14 mouse cellular contexts compared by ENCODE assay signal in the genomic region with DNA sequence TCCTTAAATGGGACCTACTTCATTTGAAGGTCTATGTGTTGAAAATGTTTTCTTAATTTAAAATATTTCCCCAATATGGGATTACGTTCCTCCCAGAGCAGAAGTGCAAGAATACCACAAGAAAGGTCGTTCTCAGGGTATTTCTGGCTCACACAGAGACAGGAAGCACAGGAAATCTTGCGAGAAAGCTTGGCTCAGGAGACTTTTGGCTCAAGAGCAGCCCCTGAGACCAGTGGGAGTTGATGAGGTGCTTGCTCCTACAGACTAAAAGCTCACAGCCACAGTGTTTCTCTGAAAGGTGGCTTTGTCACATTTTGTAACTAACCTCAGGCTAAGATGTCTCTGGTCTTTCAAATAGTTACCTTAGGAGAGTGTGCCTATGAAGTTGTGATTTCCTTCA.
DNase-seq lines count a peak whose midpoint lies in the region; ATAC-seq and TF ChIP-seq lines count a peak whose summit lies in the region.
"Had no signal": no experiment of that assay in that cellular context is flagged by ENCODE, and none has a peak within 500 bp of the region (broad histone marks: within the 10 kb centered on the region; RNA-seq: fewer than 3 reads in every experiment).

No protein-coding gene starts in this region.

- H3K9ac ChIP-seq in midbrain, embryonic 11.5 days (ENCODE audit: low read length), result no peak overlapping the region
- no peak overlapping the region for H3K9ac ChIP-seq in midbrain, embryonic 14.5 days (replicated peaks; ENCODE audit: low read length)
- H3K9ac ChIP-seq in heart, postnatal 0 days (replicated peaks; ENCODE audit: low read depth, low read length), result no peak overlapping the region
- H3K9ac ChIP-seq: intestine, embryonic 15.5 days; limb, embryonic 12.5 days had no signal

- no peak overlapping the region for H3K4me2 ChIP-seq in midbrain, embryonic 11.5 days
- H3K4me2 ChIP-seq in midbrain, embryonic 14.5 days (ENCODE audit: low read length), result no peak overlapping the region
- no peak overlapping the region for H3K4me2 ChIP-seq in heart, postnatal 0 days (ENCODE audit: low read depth, low read length)
- H3K4me2 ChIP-seq: intestine, embryonic 15.5 days; limb, embryonic 12.5 days had no signal

- no peaks in the 10 kb centered on the region for H3K36me3 ChIP-seq in midbrain, embryonic 11.5 days (ENCODE audit: control insufficient read depth, insufficient read depth, low read length)
- H3K36me3 ChIP-seq in midbrain, embryonic 14.5 days (ENCODE audit: control insufficient read depth, insufficient read depth, low read length), result no peaks in the 10 kb centered on the region
- H3K36me3 ChIP-seq in heart, postnatal 0 days (replicated peaks; ENCODE audit: control insufficient read depth, insufficient read depth, low read length), result no peaks in the 10 kb centered on the region
- no peaks in the 10 kb centered on the region for H3K36me3 ChIP-seq in thymus, adult 2 months (ENCODE audit: control insufficient read depth, insufficient read depth, low read length)
- H3K36me3 ChIP-seq: forebrain, embryonic 10.5 days; intestine, embryonic 15.5 days; limb, embryonic 12.5 days had no signal

- H3K27me3 ChIP-seq in midbrain, embryonic 11.5 days (ENCODE audit: control insufficient read depth, insufficient read depth, low read length), result peaks cover 3% of the 10 kb centered on the region; the same call in 1 of the 2 replicates
- no peaks in the 10 kb centered on the region for H3K27me3 ChIP-seq in midbrain, embryonic 14.5 days (ENCODE audit: control insufficient read depth, insufficient read depth, low read length)
- H3K27me3 ChIP-seq in heart, postnatal 0 days (ENCODE audit: control insufficient read depth, insufficient read depth, low read length), result no peaks in the 10 kb centered on the region
- H3K27me3 ChIP-seq in thymus, adult 2 months (ENCODE audit: control insufficient read depth, insufficient read depth, low read length), result no peaks in the 10 kb centered on the region
- H3K27me3 ChIP-seq: intestine, embryonic 15.5 days had no signal

- H3K27ac ChIP-seq in midbrain, embryonic 11.5 days (ENCODE audit: low read depth, low read length), result no peak overlapping the region
- H3K27ac ChIP-seq in midbrain, embryonic 14.5 days (replicated peaks; ENCODE audit: low read depth, low read length), result no peak overlapping the region
- H3K27ac ChIP-seq in heart, postnatal 0 days (ENCODE audit: low read depth), result peak overlapping the region; percentile 53
- H3K27ac ChIP-seq in thymus, adult 2 months (ENCODE audit: control insufficient read depth, insufficient read depth, low read length), result no peak overlapping the region
- H3K27ac ChIP-seq: forebrain, embryonic 10.5 days; intestine, embryonic 15.5 days; limb, embryonic 12.5 days had no signal

- H3K9me3 ChIP-seq in midbrain, embryonic 11.5 days (ENCODE audit: control insufficient read depth, low read length), result no peaks in the 10 kb centered on the region
- no peaks in the 10 kb centered on the region for H3K9me3 ChIP-seq in midbrain, embryonic 14.5 days (ENCODE audit: control insufficient read depth, low read length)
- no peaks in the 10 kb centered on the region for H3K9me3 ChIP-seq in heart, postnatal 0 days (replicated peaks; ENCODE audit: control insufficient read depth, low read length)
- H3K9me3 ChIP-seq: forebrain, embryonic 10.5 days; intestine, embryonic 15.5 days; limb, embryonic 12.5 days had no signal

- intact Hi-C loops in heart, postnatal 25 days (cut with DNase I), result no loop called here

- ATAC-seq in midbrain, embryonic 11.5 days (ENCODE audit: low FRiP score), result no peak
- ATAC-seq in midbrain, embryonic 14.5 days (ENCODE audit: low FRiP score, low TSS enrichment), result no peak
- ATAC-seq in heart, postnatal 0 days (ENCODE audit: insufficient read depth, low read depth), result no peak
- ATAC-seq: intestine, embryonic 15.5 days; midbrain, embryonic 16.5 days had no signal

- no peak for TF ChIP-seq POLR2A in thymus, adult 2 months (IDR thresholded peaks at IDR 0.05; ENCODE audit: control insufficient read depth, extremely low read depth, insufficient read depth, low read length, poor library complexity)

- WGBS in midbrain, embryonic 11.5 days, result 72% methylated on average over 3 of the region's 3 CpGs
- 78% methylated on average over 3 of the region's 3 CpGs for WGBS in midbrain, embryonic 14.5 days
- 39% methylated on average over 3 of the region's 3 CpGs for WGBS in heart, postnatal 0 days
- WGBS in thymus, adult 2 months, result 14% methylated on average over 3 of the region's 3 CpGs

- TF ChIP-seq EP300 in heart, postnatal 0 days (IDR thresholded peaks at IDR 0.05; ENCODE audit: low read depth), result no peak

- peaks cover 18% of the 10 kb centered on the region for H3K4me1 ChIP-seq in midbrain, embryonic 11.5 days (ENCODE audit: control insufficient read depth, insufficient read depth, low read length)
- peaks cover 13% of the 10 kb centered on the region; the same call in 1 of the 2 replicates for H3K4me1 ChIP-seq in midbrain, embryonic 14.5 days (ENCODE audit: control insufficient read depth, insufficient read depth, low read length)
- peaks cover 11% of the 10 kb centered on the region; the same call in 1 of the 2 replicates for H3K4me1 ChIP-seq in heart, postnatal 0 days (ENCODE audit: control insufficient read depth, insufficient read depth)
- H3K4me1 ChIP-seq in thymus, adult 2 months (replicated peaks; ENCODE audit: control insufficient read depth, insufficient read depth, low read length), result 0 out of 2 replicates have a peak, but pooled peaks cover 3% of the 10 kb centered on the region

- peak; percentile 70 to 78 for DNase-seq in heart, adult 18-20 months
- DNase-seq in heart, postnatal 25 days (ENCODE audit: low spot score), result no peak
- DNase-seq in midbrain, embryonic 11.5 days (ENCODE audit: low spot score, missing footprints), result peak; percentile 64
- no peak for DNase-seq in midbrain, embryonic 14.5 days
- DNase-seq in heart, postnatal 0 days (ENCODE audit: low spot score), result no peak
- no peak for DNase-seq in thymus, adult 2 months
- DNase-seq in urinary bladder, postnatal 14 days (ENCODE audit: low spot score), result no peak
- DNase-seq: cerebellum, adult 9-10 months; layer of hippocampus, postnatal 36 days; lung, postnatal 14 days had no signal

- no peak for TF ChIP-seq CTCF in heart, postnatal 0 days (IDR thresholded peaks at IDR 0.05; ENCODE audit: low read depth)
- no peak for TF ChIP-seq CTCF in thymus, adult 2 months (IDR thresholded peaks at IDR 0.05; ENCODE audit: borderline replicate concordance, control insufficient read depth, extremely low read depth, insufficient read depth, low read length, poor library complexity)

- no peak overlapping the region for H3K4me3 ChIP-seq in midbrain, embryonic 11.5 days (ENCODE audit: low read depth, low read length)
- H3K4me3 ChIP-seq in midbrain, embryonic 14.5 days (replicated peaks; ENCODE audit: low read depth, low read length), result no peak overlapping the region
- H3K4me3 ChIP-seq in heart, postnatal 0 days (ENCODE audit: low read depth, low read length), result no peak overlapping the region
- no peak overlapping the region for H3K4me3 ChIP-seq in thymus, adult 2 months (ENCODE audit: control insufficient read depth, insufficient read depth, low read length)
- H3K4me3 ChIP-seq: forebrain, embryonic 10.5 days; intestine, embryonic 15.5 days; limb, embryonic 12.5 days had no signal

Comparison
In these comparisons a context has a peak if more than half of its experiments do, and no peak if none do; other contexts are left out.
1. DNase-seq: peak in heart, adult 18-20 months (2 of 2) and midbrain, embryonic 11.5 days (single experiment); none in heart, postnatal 25 days (single experiment), midbrain, embryonic 14.5 days (single experiment), heart, postnatal 0 days (single experiment), thymus, adult 2 months (single experiment) and urinary bladder, postnatal 14 days (single experiment).